Mouse (Mus musculus): ENCODE results near the gene Kctd13. TPM values are rescaled to one million over a fixed set of nuclear protein-coding genes. Genes with fewer than 3 reads are reported as not detected.
"Not testable (repeated sequence)": the region's sequence is repeated elsewhere in the genome, so short reads cannot be mapped to it uniquely, and the experiment has no call there.

Kctd13 gene
- 0.77 and 6.9 TPM in 2 replicates for total RNA-seq (2015; ENCODE audit: low replicate concordance)
- 0.42 and 1.7 TPM in 2 replicates for total RNA-seq (2017; ENCODE audit: low replicate concordance)

- peak; percentile 94 for ATAC-seq (replicated peaks; ENCODE audit: low FRiP score, poor library complexity, severe bottlenecking)
Measured at GRCm38 (mm10) chr7:126928384-126929037, at the start of gene Kctd13. Gene Kctd13, plus strand, starts transcription at chr7:126928879.

GRCm38 (mm10) chr7:126881040-126881439 is 47.6 kb upstream of the Kctd13 start:
- ATAC-seq (replicated peaks; ENCODE audit: low FRiP score, poor library complexity, severe bottlenecking): no peak

- ATAC-seq (replicated peaks; ENCODE audit: low FRiP score, poor library complexity, severe bottlenecking): peak; percentile 11; the same call in 1 of the 2 replicates
Measured at GRCm38 (mm10) chr7:126883731-126884181, 44.9 kb upstream of the Kctd13 start.

- ATAC-seq (replicated peaks; ENCODE audit: low FRiP score, poor library complexity, severe bottlenecking): peak; percentile 89
Measured at GRCm38 (mm10) chr7:126884286-126885164, 44.2 kb upstream of the Kctd13 start, which contains the start of gene Taok2. Gene Taok2, minus strand, starts transcription at chr7:126884703.

- no peak for ATAC-seq (replicated peaks; ENCODE audit: low FRiP score, poor library complexity, severe bottlenecking)
Measured at GRCm38 (mm10) chr7:126887281-126887680, 41.4 kb upstream of the Kctd13 start.

- no peak for ATAC-seq (replicated peaks; ENCODE audit: low FRiP score, poor library complexity, severe bottlenecking)
Measured at GRCm38 (mm10) chr7:126888852-126889251, 39.8 kb upstream of the Kctd13 start.

- no peak for ATAC-seq (replicated peaks; ENCODE audit: low FRiP score, poor library complexity, severe bottlenecking)
Measured at GRCm38 (mm10) chr7:126896912-126897311, 31.8 kb upstream of the Kctd13 start.

GRCm38 (mm10) chr7:126897390-126898101 is 31.1 kb upstream of the Kctd13 start:
- ATAC-seq (replicated peaks; ENCODE audit: low FRiP score, poor library complexity, severe bottlenecking): peak; percentile 73

- peak; percentile 94 for ATAC-seq (replicated peaks; ENCODE audit: low FRiP score, poor library complexity, severe bottlenecking)
Measured at GRCm38 (mm10) chr7:126898102-126898990, 30.3 kb upstream of the Kctd13 start.

GRCm38 (mm10) chr7:126899781-126900180 is 28.9 kb upstream of the Kctd13 start:
- ATAC-seq (replicated peaks; ENCODE audit: low FRiP score, poor library complexity, severe bottlenecking): not testable (repeated sequence)

GRCm38 (mm10) chr7:126905590-126905989 is 23.1 kb upstream of the Kctd13 start:
- ATAC-seq (replicated peaks; ENCODE audit: low FRiP score, poor library complexity, severe bottlenecking): peak; percentile 55; the same call in 1 of the 2 replicates

GRCm38 (mm10) chr7:126914844-126915243 is 13.8 kb upstream of the Kctd13 start:
- ATAC-seq (replicated peaks; ENCODE audit: low FRiP score, poor library complexity, severe bottlenecking): 0 out of 2 replicates have a peak, but pooled peaks have one; percentile 23

- not testable (repeated sequence) for ATAC-seq (replicated peaks; ENCODE audit: low FRiP score, poor library complexity, severe bottlenecking)
Measured at GRCm38 (mm10) chr7:126918356-126918755, 10.3 kb upstream of the Kctd13 start.

GRCm38 (mm10) chr7:126919973-126920372 is 8.7 kb upstream of the Kctd13 start:
- ATAC-seq (replicated peaks; ENCODE audit: low FRiP score, poor library complexity, severe bottlenecking): no peak

GRCm38 (mm10) chr7:126921563-126921962 is 7.1 kb upstream of the Kctd13 start:
- no peak for ATAC-seq (replicated peaks; ENCODE audit: low FRiP score, poor library complexity, severe bottlenecking)

GRCm38 (mm10) chr7:126922624-126923060 is 6.0 kb upstream of the Kctd13 start, which contains the start of gene Tmem219:
Gene Tmem219, minus strand, starts transcription at chr7:126922917.
- no peak for ATAC-seq (replicated peaks; ENCODE audit: low FRiP score, poor library complexity, severe bottlenecking)

- no peak for ATAC-seq (replicated peaks; ENCODE audit: low FRiP score, poor library complexity, severe bottlenecking)
Measured at GRCm38 (mm10) chr7:126923999-126924398, 4.7 kb upstream of the Kctd13 start.

- no peak for ATAC-seq (replicated peaks; ENCODE audit: low FRiP score, poor library complexity, severe bottlenecking)
Measured at GRCm38 (mm10) chr7:126926299-126926698, 2.4 kb upstream of the Kctd13 start.

GRCm38 (mm10) chr7:126929046-126929445 is 367 bp downstream of the Kctd13 start:
- peak; percentile 21 for ATAC-seq (replicated peaks; ENCODE audit: low FRiP score, poor library complexity, severe bottlenecking)
